Mouse (Mus musculus) intestine, postnatal 0 days (tissue): ENCODE measurements at regions not wholly inside any gene's neighbourhood (a gene's known extent, or its start where the extent isn't known, plus 50 kb on each side); places are given as distances from the start of the nearest gene placed in this dataset.

Experiments used
- ATAC-seq: fragments of 200-750 bp; cut with Nextera tagmentation; 2 replicates; pipeline ENCODE4 v1.8.0; 2017; ENCODE audit warnings: mild to moderate bottlenecking, moderate TSS enrichment, moderate library complexity
- H3K27ac ChIP-seq: fragments of 300-500 bp; sonication (generic); 2 replicates; pipeline ENCODE4 v1.5.1; 2014; ENCODE audit warnings: mild to moderate bottlenecking, low read depth, low read length, moderate library complexity
- H3K27me3 ChIP-seq: fragments of 300-500 bp; sonication (generic); replicated peaks from 2 replicates; pipeline ENCODE4 v1.6.1; 2014; ENCODE audit warnings: low read length, mixed read lengths; ENCODE audit not compliant: control insufficient read depth, insufficient read depth
- H3K36me3 ChIP-seq: fragments of 300-500 bp; sonication (generic); 2 replicates; pipeline ENCODE4 v1.6.1; 2014; ENCODE audit warnings: mild to moderate bottlenecking, moderate library complexity; ENCODE audit not compliant: control insufficient read depth, insufficient read depth
- H3K4me1 ChIP-seq: fragments of 300-500 bp; sonication (generic); replicated peaks from 2 replicates; pipeline ENCODE4 v1.6.1; 2014; ENCODE audit warnings: antibody characterized with exemption, low read length, mixed read lengths; ENCODE audit not compliant: control insufficient read depth, insufficient read depth
- H3K4me2 ChIP-seq: fragments of 300-500 bp; sonication (generic); replicated peaks from 2 replicates; pipeline ENCODE4 v1.6.1; 2014; ENCODE audit warnings: low read depth, mild to moderate bottlenecking, moderate library complexity
- H3K4me3 ChIP-seq: fragments of 300-500 bp; sonication (generic); 2 replicates; pipeline ENCODE4 v1.5.1; 2014; ENCODE audit warnings: low read depth, low read length
- H3K9ac ChIP-seq: fragments of 300-500 bp; sonication (generic); 2 replicates; pipeline ENCODE4 v1.6.1; 2014; ENCODE audit warnings: mild to moderate bottlenecking, low read depth, low read length
- H3K9me3 ChIP-seq: fragments of 300-500 bp; sonication (generic); 2 replicates; pipeline ENCODE4 v1.6.1; 2016; ENCODE audit warnings: mixed run types; ENCODE audit not compliant: control insufficient read depth
- CTCF ChIP-seq: sonication (generic); IDR thresholded peaks from 2 replicates; pipeline ENCODE4 v1.5.1; 2016; ENCODE audit warnings: low read depth, mild to moderate bottlenecking, control low read depth, antibody characterized with exemption, moderate library complexity
- WGBS: fragments of 180-500 bp; shearing (Covaris S2); extraction: QIAGEN DNeasy Blood & Tissue Kit; methylation state at CpG from one replicate; pipeline ENCODE4 v1.1.7; 2014; 5-methylcytosine and 5-hydroxymethylcytosine counted together

DNA sequence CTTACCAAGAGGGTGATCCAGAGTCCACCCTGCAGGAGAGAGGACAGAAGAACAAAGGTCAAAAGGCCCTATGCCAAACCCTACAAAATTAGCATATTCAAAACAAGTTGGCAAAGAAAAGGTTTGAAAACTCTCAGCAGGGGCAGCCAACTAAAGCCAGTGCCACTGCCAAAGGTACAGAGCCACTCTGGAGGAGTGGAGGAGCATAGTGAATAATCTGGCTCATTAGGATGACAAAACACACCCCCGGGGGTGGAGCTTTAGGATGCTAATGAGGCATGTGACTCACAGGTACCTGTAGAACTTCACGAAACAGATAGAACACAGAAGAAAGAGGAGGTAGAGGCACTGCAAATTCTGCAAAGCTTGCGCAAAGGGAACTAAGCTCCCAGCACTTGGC, 110.7 kb upstream of the Lnx1 start:
- Histone ChIP-seq H3K9ac (no peak overlapping the region), H3K9me3 (no peaks in the 10 kb centered on the region), H3K36me3 (no peaks in the 10 kb centered on the region), H3K4me1 (no peaks in the 10 kb centered on the region), H3K4me2 (no peak overlapping the region), H3K4me3 (no peak overlapping the region), H3K27me3 (no peaks in the 10 kb centered on the region), H3K27ac (no peak overlapping the region)
- 45% methylated on average over 3 of the region's 3 CpGs for WGBS
- TF ChIP-seq CTCF = no peak
- no peak for ATAC-seq

DNA sequence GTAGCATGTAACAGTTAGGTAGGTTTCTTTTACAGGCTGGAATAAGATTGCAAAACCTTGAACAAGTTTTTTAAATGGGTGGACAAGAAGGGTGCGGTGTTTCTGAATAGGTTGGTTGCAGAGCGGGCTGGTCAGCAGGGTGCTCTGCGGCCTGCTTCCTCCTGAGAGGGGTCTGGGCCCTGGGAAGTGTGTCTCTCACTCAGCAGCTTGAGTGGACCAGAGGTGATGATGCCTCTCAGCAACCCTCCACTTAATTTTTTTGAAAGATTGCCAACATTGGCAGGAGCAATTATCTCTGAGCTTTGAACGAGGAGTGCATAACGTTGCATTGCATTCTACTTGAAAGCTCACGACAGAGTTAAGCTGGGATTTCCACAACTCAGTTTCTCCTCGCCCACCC, 108.3 kb upstream of the Lnx1 start:
- Histone ChIP-seq H3K9ac (no peak overlapping the region), H3K4me1 (no peaks in the 10 kb centered on the region), H3K27ac (no peak overlapping the region), H3K36me3 (no peaks in the 10 kb centered on the region), H3K4me2 (no peak overlapping the region), H3K27me3 (no peaks in the 10 kb centered on the region), H3K9me3 (no peaks in the 10 kb centered on the region), H3K4me3 (no peak overlapping the region)
- WGBS = 77% methylated on average over 7 of the region's 7 CpGs
- ATAC-seq = no peak
- TF ChIP-seq CTCF = no peak

DNA sequence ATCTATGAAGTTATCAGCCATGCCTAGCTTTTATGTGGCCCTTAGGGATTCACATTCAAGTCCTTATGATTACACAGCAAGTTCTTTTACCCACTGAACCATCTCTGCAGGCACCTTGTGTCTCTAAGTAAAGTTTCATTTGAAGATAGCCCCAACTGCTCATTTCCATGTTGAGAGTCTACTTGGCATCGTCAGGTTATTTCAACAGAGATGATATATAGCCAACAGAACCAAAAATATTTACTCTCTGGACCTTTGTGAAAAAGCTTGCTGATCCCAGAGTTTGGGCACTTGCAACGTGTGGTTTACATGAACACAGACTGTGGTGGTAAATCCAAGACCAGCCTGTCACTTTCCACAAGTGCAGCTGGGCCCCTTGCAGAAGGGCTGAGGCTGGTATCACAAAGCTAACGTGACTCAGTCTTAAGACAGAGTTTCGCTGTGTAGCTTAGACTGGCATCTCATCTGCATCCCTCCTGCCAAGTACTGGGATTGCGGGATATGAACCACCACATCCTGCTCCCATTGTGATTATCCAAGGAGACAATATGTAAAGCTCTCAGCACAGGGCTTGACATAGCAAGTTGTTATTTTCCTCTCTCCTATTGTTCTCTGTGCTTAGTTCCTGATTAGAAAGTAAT, 105.0 kb upstream of the Lnx1 start:
- H3K27me3 ChIP-seq = 0 out of 2 replicates have a peak, but pooled peaks cover under 1% of the 10 kb centered on the region
- no peak overlapping the region for H3K9ac ChIP-seq
- no peaks in the 10 kb centered on the region for H3K36me3 ChIP-seq
- no peak for TF ChIP-seq CTCF
- H3K4me1 ChIP-seq = no peaks in the 10 kb centered on the region
- no peak overlapping the region for H3K4me2 ChIP-seq
- no peaks in the 10 kb centered on the region for H3K9me3 ChIP-seq
- H3K4me3 ChIP-seq = no peak overlapping the region
- no peak overlapping the region for H3K27ac ChIP-seq
- ATAC-seq = no peak
- WGBS = 65% methylated on average over 5 of the region's 5 CpGs

DNA sequence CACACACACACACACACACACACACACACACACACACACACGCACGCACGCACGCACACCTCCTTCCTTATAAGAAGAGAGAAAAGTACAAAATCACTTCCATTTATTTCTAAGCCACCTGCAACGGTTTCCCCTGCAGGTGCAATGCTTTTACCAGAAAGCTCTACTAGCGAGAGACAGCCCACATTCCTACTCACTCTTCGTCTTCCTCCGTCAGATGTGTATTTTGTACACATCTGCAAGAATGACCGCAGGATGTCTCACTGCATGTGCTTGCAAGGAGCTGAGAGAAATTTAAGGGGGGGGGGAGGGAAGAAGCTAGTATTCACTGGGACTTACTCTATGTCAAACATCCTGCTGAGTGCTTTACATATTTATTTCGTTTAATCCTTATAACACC, 99.2 kb upstream of the Lnx1 start:
- no peak overlapping the region for H3K4me2 ChIP-seq
- H3K4me3 ChIP-seq = no peak overlapping the region
- no peak for ATAC-seq
- H3K9me3 ChIP-seq = no peaks in the 10 kb centered on the region
- H3K27ac ChIP-seq = no peak overlapping the region
- no peak overlapping the region for H3K9ac ChIP-seq
- H3K27me3 ChIP-seq = 0 out of 2 replicates have a peak, but pooled peaks cover 5% of the 10 kb centered on the region
- WGBS = 62% methylated on average over 10 of the region's 10 CpGs
- no peak for TF ChIP-seq CTCF
- H3K4me1 ChIP-seq = no peaks in the 10 kb centered on the region
- no peaks in the 10 kb centered on the region for H3K36me3 ChIP-seq

DNA sequence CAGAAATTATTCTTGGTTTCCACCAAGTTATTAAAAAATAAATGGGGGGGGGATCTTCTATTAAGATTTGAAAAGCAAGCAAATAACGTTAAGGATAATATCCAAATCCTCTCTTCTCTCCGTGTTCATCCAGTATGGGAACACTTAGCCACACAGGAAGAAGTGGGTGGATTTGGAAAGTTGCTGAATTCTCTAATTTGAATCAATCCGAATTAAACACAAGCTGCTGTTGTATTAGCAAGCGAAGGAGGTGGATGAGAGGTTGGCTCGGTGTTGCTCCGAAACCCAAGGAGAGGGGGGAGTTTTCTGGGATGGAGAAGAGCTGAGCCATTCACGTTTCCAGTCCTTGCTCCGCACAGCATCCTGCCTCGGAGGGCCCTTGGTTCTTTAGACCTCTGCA, 97.6 kb upstream of the Lnx1 start:
- TF ChIP-seq CTCF = no peak
- Histone ChIP-seq H3K4me2 (no peak overlapping the region), H3K4me3 (no peak overlapping the region), H3K27me3 (0 out of 2 replicates have a peak, but pooled peaks cover 5% of the 10 kb centered on the region), H3K4me1 (no peaks in the 10 kb centered on the region), H3K27ac (no peak overlapping the region), H3K36me3 (no peaks in the 10 kb centered on the region), H3K9me3 (no peaks in the 10 kb centered on the region), H3K9ac (no peak overlapping the region)
- no peak for ATAC-seq
- WGBS = 71% methylated on average over 9 of the region's 9 CpGs

DNA sequence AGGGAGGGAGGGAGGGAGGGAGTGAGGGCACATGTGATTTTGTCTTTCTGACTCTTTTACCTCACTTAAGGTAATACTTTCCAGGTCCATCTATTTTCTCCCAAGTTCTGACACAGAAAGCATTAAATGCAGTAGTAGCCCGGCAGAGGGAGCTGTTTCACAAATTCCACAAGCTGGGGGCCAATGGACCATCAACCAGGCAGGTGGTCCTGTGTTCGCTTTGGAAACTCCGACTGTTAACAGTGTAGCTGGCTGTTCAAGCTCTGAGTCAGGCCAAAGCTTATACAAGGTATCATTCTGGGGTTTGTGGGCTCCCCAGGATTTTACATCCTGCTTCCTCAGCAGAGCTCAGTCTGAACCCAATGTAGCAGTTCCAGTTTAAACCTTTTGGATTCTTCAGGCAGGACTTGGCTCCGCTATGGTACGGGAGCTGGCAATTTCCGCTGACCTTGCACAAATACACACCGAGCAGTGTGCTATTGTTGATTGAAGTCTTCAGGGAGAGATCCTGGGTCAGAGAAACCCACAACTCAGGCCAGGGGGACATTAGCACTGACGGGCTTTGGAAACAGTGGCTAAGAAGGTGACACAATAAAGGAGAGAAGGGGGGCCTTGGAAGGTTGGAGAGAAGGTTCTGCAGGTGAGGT, 93.8 kb upstream of the Lnx1 start:
- Histone ChIP-seq H3K9ac (no peak overlapping the region), H3K27me3 (no peaks in the 10 kb centered on the region), H3K27ac (no peak overlapping the region), H3K4me2 (no peak overlapping the region), H3K36me3 (no peaks in the 10 kb centered on the region), H3K9me3 (no peaks in the 10 kb centered on the region), H3K4me3 (no peak overlapping the region), H3K4me1 (no peaks in the 10 kb centered on the region)
- no peak for ATAC-seq
- peak; percentile 80 for TF ChIP-seq CTCF
- WGBS = 46% methylated on average over 8 of the region's 8 CpGs
